Mouse (Mus musculus): ENCODE measurements around the gene Treml2. TPM values are rescaled to one million over a fixed set of nuclear protein-coding genes. Genes with fewer than 3 reads are reported as not detected.
"Not testable (repeated sequence)": the region's sequence is repeated elsewhere in the genome, so short reads cannot be mapped to it uniquely, and the experiment has no call there.

Gene Treml2
- total and polyA plus RNA-seq, 3 experiments, result 0.20 to 0.38 (median 0.26) TPM

- no peak for DNase-seq
Observed at GRCm38 (mm10) chr17:48293500-48294194, 5.7 kb upstream of the Treml2 start.

- no peak for DNase-seq
Observed at GRCm38 (mm10) chr17:48299756-48300155, 458 bp downstream of the Treml2 start.

GRCm38 (mm10) chr17:48300199-48300598 is 901 bp downstream of the Treml2 start:
- DNase-seq, result no peak

- DNase-seq, result no peak
Observed at GRCm38 (mm10) chr17:48300861-48301260, 1.6 kb downstream of the Treml2 start.

- DNase-seq, result no peak
Observed at GRCm38 (mm10) chr17:48301792-48302191, 2.5 kb downstream of the Treml2 start.

- DNase-seq, result no peak
Observed at GRCm38 (mm10) chr17:48312124-48312523, 12.8 kb downstream of the Treml2 start.

GRCm38 (mm10) chr17:48315905-48316579 is 16.7 kb downstream of the Treml2 start, which contains the start of gene B430306N03Rik:
Gene B430306N03Rik (plus strand): TSS chr17:48316141.
- not testable (repeated sequence) for DNase-seq

GRCm38 (mm10) chr17:48318686-48319085 is 19.4 kb downstream of the Treml2 start:
- DNase-seq, result no peak

GRCm38 (mm10) chr17:48321279-48321678 is 22.0 kb downstream of the Treml2 start:
- no peak for DNase-seq

- DNase-seq, result no peak
Observed at GRCm38 (mm10) chr17:48323236-48323635, 23.9 kb downstream of the Treml2 start.

- DNase-seq, result no peak
Observed at GRCm38 (mm10) chr17:48324258-48324657, 25.0 kb downstream of the Treml2 start.

GRCm38 (mm10) chr17:48325093-48325492 is 25.8 kb downstream of the Treml2 start:
- DNase-seq, result no peak

GRCm38 (mm10) chr17:48325638-48326037 is 26.3 kb downstream of the Treml2 start:
- DNase-seq, result no peak

GRCm38 (mm10) chr17:48326656-48327055 is 27.4 kb downstream of the Treml2 start:
- no peak for DNase-seq

GRCm38 (mm10) chr17:48332524-48332923 is 33.2 kb downstream of the Treml2 start:
- no peak for DNase-seq

- no peak for DNase-seq
Observed at GRCm38 (mm10) chr17:48334186-48334585, 34.9 kb downstream of the Treml2 start.

GRCm38 (mm10) chr17:48336857-48337256 is 37.6 kb downstream of the Treml2 start:
- DNase-seq, result peak; percentile 85

- no peak for DNase-seq
Observed at GRCm38 (mm10) chr17:48340267-48340666, 41.0 kb downstream of the Treml2 start.

GRCm38 (mm10) chr17:48341947-48342346 is 42.6 kb downstream of the Treml2 start:
- no peak for DNase-seq

GRCm38 (mm10) chr17:48343065-48343464 is 43.8 kb downstream of the Treml2 start:
- DNase-seq, result no peak

- no peak for DNase-seq
Observed at GRCm38 (mm10) chr17:48345824-48346223, 46.5 kb downstream of the Treml2 start.

- peak; percentile 61 for DNase-seq
Observed at GRCm38 (mm10) chr17:48346231-48346630, 46.9 kb downstream of the Treml2 start, which contains the start of gene Trem2. Gene Trem2 (plus strand): TSS chr17:48346401.

GRCm38 (mm10) chr17:48346834-48347233 is 47.5 kb downstream of the Treml2 start:
- DNase-seq, result no peak
